Mouse (Mus musculus) layer of hippocampus, postnatal 10 days (tissue): ENCODE data around the gene Trim30a. TPM values are rescaled to one million over a fixed set of nuclear protein-coding genes. Genes with fewer than 3 reads are reported as not detected.
"Not testable (repeated sequence)": the region's sequence is repeated elsewhere in the genome, so short reads cannot be mapped to it uniquely, and the experiment has no call there.

Experiments
- DNase-seq, 2 experiments: peaks; one replicate each; pipeline ENCODE4 v3.0.0; 2021; ENCODE audit warnings: low spot score in 2 of 2
- long read RNA-seq: library from polyadenylated mRNA; stranded (forward); transcript quantifications from one replicate; pipeline ENCODE4 v2.0.0, GENCODE M21; 2023
- total RNA-seq, 2 experiments: library from RNA; stranded (reverse); gene quantifications; 2 replicates each; pipeline ENCODE4 v1.2.3; 2021

The Trim30a gene
- total RNA-seq: under 1 TPM; 0.67 to 0.73 TPM
- long read RNA-seq: 0 reads

DNA sequence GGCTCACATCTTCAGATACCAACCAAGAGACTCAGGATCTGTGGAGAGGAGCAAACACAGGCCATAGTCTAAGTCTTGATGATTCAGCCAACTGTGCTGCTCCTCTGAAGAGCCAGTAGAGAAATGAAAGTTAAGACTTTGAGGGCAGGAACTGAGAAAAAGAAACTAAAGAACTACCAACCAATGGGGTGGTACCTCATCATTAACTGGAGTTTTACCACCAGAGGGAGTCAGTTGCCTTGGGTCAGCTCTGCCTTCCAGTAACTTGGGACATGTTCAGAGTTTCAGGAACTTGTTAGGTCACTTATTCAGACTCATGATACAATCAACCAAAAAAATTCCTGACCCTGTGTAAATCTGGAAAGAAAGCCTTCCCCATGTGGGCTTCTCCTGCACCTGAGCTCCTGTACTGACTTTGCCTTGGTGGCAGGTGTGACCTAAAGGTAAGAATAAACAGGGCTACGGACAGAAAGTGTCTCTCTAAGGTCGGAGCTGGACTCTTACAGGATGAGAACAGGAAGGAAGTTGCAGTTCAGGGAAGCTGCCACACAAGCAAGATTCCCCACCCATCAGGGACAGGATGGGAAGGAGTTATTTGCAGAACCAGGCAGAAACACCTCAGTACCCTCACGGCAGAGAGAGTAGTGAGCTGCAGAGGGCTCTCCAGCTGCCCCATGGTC lies at the start of gene Trim30a:
TSS of gene Trim30a (minus strand) at position 129 of the 680 bp plus-strand sequence.
- DNase-seq: no peak

DNA sequence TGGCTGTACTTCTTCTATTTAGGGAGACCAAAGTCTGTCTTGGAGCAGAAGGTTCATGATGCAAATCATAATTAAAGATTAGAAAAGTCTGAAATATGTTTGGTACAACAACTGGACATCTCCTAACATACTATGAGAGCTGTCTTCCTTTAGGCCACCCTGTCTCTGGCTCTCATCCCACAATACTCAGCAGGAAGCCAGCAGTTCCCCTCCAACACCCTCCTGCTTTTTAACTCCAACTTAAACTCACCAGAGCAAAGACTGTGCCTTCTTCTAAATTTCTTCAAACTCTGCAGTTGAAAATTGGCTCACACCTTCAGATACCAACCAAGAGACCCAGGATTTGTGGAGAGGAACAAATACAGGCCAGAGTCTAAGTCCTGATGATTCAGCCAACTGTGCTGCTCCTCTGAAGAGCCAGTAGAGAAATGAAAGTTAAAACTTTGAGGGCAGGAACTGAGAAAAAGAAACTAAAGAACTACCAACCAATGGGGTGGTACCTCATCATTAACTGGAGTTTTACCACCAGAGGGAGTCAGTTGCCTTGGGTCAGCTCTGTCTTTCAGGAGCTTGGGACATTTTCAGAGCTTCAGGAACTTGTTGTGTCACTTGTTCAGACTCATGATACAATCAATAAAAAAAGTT lies 42.5 kb upstream of the Trim30a start, which contains the start of gene Trim30d:
TSS of gene Trim30d (minus strand) at position 429 of the 645 bp plus-strand sequence.
- DNase-seq: not testable (repeated sequence)

DNA sequence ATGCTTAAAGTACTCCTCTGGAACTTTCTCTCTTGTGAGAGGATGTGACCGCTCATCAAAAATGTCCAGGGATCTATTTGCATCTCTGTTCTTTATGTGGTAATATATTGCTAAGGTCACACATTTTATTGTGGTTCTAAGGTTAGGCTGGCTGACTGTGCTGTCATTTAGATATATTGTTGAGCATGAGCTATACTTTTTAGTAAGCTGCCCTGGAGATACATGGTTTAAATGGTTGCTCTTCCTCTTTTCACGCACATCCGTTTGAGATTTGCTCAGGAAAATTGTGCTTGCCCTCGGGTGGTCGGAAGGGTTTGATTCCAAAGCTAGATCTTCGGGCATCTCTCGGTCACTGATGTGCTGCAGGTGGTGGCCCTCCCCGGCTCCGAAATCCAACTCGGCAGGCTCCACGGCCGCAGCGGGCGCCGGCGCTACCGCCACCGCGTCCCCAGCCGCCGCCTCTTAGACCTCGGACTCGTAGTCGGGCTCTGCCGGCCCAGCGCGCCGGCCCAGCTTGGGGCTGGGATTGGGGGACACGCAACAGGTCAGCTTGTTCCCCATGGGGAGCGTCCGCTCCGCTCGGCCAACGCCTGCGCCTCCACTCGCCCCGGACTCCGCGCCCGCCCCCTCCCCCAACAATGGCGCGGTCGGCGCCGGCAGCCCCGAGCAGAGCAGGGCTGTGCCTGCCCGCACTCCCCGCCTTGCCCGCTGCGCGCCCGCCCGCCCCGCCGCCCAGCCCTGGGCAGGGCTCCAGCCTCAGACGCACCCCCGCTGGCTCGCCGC lies 36.8 kb upstream of the Trim30a start:
- DNase-seq: no peak

DNA sequence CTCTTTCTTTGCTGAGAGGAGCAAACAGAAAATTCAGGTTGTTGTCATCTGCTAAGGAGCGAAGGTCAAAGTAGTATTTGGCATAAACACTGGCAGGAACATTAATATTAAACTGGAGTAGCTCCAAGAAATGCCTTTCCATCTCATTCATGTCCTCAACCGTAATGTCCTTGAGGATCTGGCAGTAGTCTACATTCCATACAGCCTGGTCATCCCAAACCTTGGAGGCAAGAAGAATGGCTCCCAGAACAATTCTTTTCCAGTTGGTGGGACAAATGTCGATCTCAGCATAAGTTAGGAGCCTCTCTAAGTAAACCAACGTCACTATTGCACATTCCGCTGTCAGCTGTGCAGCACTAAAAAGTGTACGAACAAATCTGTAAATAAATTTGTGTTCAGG lies 36.2 kb upstream of the Trim30a start:
- DNase-seq: not testable (repeated sequence)

DNA sequence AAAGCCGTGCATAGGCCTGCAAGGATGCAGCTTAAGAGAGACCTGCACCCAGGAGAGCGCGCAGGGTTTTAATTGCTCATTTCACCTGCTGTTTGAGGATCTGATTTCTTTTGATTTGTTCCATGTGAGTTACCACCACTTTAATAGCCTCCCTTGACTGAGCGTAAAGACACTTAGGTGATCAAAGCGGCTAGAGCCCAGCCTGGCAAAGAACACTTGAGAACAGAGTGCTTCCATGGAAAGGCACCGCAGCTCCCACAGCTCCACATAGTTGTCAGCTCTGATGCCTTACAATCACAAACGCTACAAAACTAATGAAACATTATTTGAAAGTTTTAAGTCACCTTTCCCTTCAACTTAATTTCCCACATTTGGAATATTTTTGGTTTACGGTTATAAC lies 34.5 kb upstream of the Trim30a start:
- not testable (repeated sequence) for DNase-seq

DNA sequence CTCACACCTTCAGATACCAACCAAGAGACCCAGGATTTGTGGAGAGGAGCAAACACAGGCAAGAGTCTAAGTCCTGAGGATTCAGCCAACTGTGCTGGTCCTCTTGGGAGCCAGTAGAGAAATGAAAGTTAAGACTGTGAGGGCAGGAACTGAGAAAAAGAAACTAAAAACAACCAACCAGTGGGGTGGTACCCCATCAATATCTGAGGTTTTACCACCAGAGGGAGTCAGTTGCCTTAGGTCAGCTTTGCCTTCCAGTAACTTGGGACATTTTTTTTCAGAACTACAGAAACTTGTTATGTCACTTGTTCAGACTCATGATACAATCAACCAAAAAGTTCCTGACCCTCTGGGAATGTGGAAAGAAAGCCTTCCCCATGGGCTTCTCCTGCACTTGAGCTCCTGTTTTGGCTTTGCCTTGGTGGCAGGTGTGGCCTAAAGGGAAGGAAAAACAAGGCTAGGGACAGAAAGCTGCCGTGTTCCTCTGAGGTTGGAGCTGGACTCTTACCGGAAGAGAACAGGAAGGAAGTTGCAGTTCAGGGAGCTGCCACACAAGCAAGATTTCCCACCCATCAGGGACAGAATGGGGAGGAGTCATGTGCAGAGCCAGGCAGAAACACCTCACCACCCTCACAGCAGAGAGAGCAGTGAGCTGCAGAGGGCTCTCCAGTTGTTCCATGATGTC lies 18.9 kb downstream of the Trim30a start:
- DNase-seq: no peak

DNA sequence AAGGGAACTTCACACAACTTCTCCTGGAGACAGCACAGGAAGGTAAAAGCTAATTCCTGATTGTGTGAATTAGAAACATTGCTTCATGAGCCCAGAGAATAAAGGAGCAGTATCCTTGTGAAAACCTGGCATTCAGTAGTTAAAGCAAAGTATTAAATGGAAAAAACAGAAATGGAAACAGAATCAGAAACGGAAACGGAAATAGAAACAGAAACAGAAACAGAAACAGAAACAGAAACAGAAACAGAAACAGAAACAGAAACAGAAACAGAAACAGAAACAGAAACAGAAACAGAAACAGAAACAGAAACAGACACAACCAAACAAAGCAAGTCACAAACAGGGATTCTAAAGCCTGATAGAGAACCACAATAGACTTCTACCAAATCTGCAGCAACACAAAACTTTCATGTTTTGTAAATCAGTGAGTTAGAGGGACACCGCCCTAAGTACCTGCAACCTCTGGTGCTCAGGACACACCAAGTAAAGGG lies 60.5 kb downstream of the Trim30a start:
- DNase-seq: no peak

DNA sequence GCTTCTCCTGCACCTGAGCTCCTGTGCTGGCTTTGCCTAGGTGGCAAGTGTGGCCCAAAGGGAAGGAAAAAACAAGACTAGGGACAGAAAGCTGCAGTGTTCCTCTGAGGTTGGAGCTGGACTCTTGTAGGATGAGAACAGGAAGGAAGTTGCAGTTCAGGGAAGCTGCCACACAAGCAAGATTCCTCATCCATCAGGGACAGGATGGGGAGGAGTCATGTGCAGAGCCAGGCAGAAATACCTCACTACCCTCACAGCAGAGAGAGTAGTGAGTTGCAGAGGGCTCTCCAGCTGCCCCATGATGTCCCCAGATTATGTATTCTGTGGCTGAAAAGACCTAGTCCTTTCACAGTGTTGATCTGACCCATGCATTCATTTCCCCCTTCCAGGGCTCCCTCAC lies 63.9 kb downstream of the Trim30a start:
- no peak for DNase-seq

DNA sequence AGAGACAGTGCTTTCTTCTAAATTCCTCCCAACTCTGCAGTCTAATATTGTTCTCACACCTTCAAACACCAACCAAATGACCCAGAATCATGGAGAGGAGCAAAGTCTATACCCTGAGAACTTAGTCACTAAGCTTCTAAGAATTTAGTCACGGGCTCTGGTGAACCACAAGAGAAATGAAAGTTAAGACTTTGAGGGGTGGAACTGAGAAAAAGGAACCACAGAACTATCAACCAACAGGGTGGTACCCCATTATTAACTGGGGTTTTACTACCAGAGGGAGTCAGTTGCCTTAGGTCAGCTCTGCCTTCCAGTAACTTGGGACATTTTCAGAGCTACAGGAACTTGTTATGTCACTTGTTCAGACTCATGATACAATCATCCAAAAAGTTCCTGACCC lies 64.3 kb downstream of the Trim30a start, which contains the start of gene Trim30c:
TSS of gene Trim30c (minus strand) at position 140 of the 400 bp plus-strand sequence.
- DNase-seq: no peak

DNA sequence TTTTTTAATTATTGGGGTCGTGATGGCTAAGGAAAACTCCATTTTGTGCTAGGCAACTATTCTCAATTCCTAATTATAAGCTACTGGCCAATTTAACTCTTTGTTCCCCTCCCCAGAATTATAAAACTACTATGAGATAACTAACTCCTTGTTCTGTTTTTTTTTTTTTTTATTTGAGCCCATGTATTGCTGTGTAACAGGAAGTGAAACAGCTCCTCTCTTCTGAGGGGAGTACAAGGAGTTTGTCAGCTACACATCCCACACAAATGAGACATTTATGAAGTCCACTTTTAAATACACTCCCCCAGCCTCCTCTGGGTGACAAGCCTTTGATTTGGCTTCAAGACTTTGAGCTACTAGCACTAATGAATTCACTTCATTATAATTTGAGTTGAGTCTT lies 66.5 kb downstream of the Trim30a start:
- no peak for DNase-seq

DNA sequence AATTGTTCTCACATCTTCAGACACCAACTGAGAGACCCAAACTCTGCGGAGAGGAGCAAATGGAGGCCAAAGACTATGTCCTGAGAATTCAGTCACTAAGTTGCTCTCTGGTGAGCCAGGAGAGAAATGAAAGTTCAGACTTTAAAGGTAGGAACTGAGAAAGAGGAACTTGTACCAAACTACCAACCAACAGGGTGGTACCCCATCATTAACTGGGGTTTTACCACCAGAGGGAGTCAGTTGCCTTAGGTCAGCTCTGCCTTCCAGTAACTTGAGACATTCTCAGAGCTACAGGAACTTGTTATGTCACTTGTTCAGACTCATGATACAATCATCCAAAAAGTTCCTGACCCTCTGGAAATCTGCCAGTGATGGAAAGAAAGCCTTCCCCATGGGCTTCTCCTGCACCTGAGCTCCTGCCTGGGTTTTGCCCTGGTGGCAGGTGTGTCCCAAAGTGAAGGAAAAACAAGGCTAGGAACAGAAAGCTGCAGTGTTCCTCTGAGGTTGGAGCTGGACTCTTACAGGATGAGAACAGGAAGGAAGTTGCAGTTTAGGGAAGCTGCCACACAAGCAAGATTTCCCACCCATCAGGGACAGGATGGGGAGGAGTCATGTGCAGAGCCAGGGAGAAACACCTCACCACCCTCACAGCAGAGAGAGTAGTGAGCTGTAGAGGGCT lies 95.1 kb downstream of the Trim30a start, which contains the start of gene Trim30b:
TSS of gene Trim30b (minus strand) at position 149 of the 679 bp plus-strand sequence.
- DNase-seq: no peak

DNA sequence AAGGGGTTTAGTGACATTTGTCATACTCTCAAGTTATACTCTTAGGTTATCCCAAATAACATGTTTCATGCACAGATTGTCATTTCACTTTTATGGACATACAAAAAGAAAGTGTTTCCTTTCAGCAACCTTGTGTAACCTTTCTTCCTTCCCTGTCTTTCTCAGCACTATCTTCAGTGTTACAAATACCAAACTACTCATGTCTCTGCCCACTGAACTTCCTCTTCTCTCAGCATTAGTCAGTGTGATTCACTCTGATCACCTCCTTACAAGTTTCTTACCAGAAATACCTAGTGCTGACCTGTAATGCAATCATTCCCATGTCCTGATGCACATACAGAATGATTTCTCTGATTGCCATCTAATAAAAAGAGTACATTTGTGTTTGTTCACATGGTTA lies 98.7 kb downstream of the Trim30a start:
- no peak for DNase-seq

Other genes with a start within 250 kb of the Trim30a start
- under 1 TPM; 0.41 to 0.47 TPM for gene Trim6, start 246.4 kb downstream of the Trim30a start, total RNA-seq
- 1 to 10 TPM; 1.1 to 1.2 TPM for gene Trim34a, start 220.7 kb downstream of the Trim30a start, total RNA-seq
- under 1 TPM; 0.42 to 0.62 TPM for gene Trim5, start 177.1 kb downstream of the Trim30a start, total RNA-seq
- gene Trim12a, start 149.7 kb downstream of the Trim30a start, total RNA-seq: 1 to 10 TPM; 2.1 to 2.2 TPM
- not detected for gene Trim34b, start 135.7 kb downstream of the Trim30a start, total RNA-seq
- gene Trim12c, start 111.8 kb downstream of the Trim30a start, total RNA-seq: 1 to 10 TPM; 1.4 to 1.9 TPM
- gene Trim30b, start 95.3 kb downstream of the Trim30a start, total RNA-seq: not detected
- under 1 TPM in 1 of 2 experiments, not detected in 1; 0.25 TPM for gene Trim30c, start 64.4 kb downstream of the Trim30a start, total RNA-seq
- gene Trim30d, start 42.7 kb upstream of the Trim30a start, total RNA-seq: under 1 TPM; 0.37 to 0.38 TPM
- not detected for gene Olfr651, start 84.9 kb upstream of the Trim30a start, total RNA-seq
- not detected for gene Olfr652, start 95.7 kb upstream of the Trim30a start, total RNA-seq
- gene Olfr653, start 112.1 kb upstream of the Trim30a start, total RNA-seq: not detected
- gene Olfr654, start 121.8 kb upstream of the Trim30a start, total RNA-seq: not detected
- gene Olfr655, start 136.6 kb upstream of the Trim30a start, total RNA-seq: not detected
- not detected for gene Olfr656, start 148.8 kb upstream of the Trim30a start, total RNA-seq
- not detected for gene Olfr657, start 159.6 kb upstream of the Trim30a start, total RNA-seq
- not detected for gene Olfr658, start 182.1 kb upstream of the Trim30a start, total RNA-seq
- not detected for gene Olfr659, start 201.6 kb upstream of the Trim30a start, total RNA-seq
- gene Olfr661, start 221.3 kb upstream of the Trim30a start, total RNA-seq: not detected